Mouse (Mus musculus) neural tube, embryonic 15.5 days (tissue): Measurements from ENCODE around the gene Osbpl2. TPM values are rescaled to one million over a fixed set of nuclear protein-coding genes. Genes with fewer than 3 reads are reported as not detected.

ENCODE experiments used
- ATAC-seq: fragments of 200-750 bp; cut with Nextera tagmentation; 2 replicates; pipeline ENCODE4 v1.8.0; 2017; ENCODE audit warnings: mild to moderate bottlenecking, moderate TSS enrichment, moderate library complexity; ENCODE audit not compliant: low FRiP score
- H3K27ac ChIP-seq: fragments of 300-500 bp; sonication (generic); replicated peaks from 2 replicates; pipeline ENCODE4 v1.5.1; 2015; ENCODE audit warnings: mild to moderate bottlenecking, inconsistent platforms
- H3K27me3 ChIP-seq: fragments of 300-500 bp; sonication (generic); replicated peaks from 2 replicates; pipeline ENCODE4 v1.6.1; 2015; ENCODE audit warnings: inconsistent platforms
- H3K36me3 ChIP-seq: fragments of 300-500 bp; sonication (generic); 2 replicates; pipeline ENCODE4 v1.6.1; 2015; ENCODE audit warnings: inconsistent platforms
- H3K4me1 ChIP-seq: fragments of 300-500 bp; sonication (generic); 2 replicates; pipeline ENCODE4 v1.6.1; 2015; ENCODE audit warnings: inconsistent platforms
- H3K4me2 ChIP-seq: fragments of 300-500 bp; sonication (generic); 2 replicates; pipeline ENCODE4 v1.6.1; 2015; ENCODE audit warnings: inconsistent platforms, mild to moderate bottlenecking, moderate library complexity
- H3K4me3 ChIP-seq: fragments of 300-500 bp; sonication (generic); replicated peaks from 2 replicates; pipeline ENCODE4 v1.5.1; 2015; ENCODE audit warnings: mild to moderate bottlenecking, inconsistent platforms
- H3K9ac ChIP-seq: fragments of 300-500 bp; sonication (generic); replicated peaks from 2 replicates; pipeline ENCODE4 v1.6.1; 2015; ENCODE audit warnings: mild to moderate bottlenecking, inconsistent platforms
- H3K9me3 ChIP-seq: fragments of 300-500 bp; sonication (generic); replicated peaks from 2 replicates; pipeline ENCODE4 v1.6.1; 2016; ENCODE audit warnings: inconsistent platforms
- WGBS: fragments of 180-500 bp; shearing (Covaris S2); methylation state at CpG from one replicate; pipeline ENCODE4 v1.1.7; 2015; ENCODE audit warnings: mixed read lengths; 5-methylcytosine and 5-hydroxymethylcytosine counted together
- microRNA-seq: library from miRNA; unstranded; fragments of <30 nt; microRNA quantifications from one replicate; pipeline ENCODE4, GENCODE M21; 2017
- polyA plus RNA-seq: library from polyadenylated mRNA; unstranded; fragments of >200 nt; fragmentation: Nextera tagmentation; extraction: Ambion mirVana; gene quantifications from 2 replicates; pipeline ENCODE4 v1.2.1, GENCODE M21; 2015

Gene Osbpl2
- polyA plus RNA-seq, 1 experiment from 2014 or later = 71.8 TPM

DNA sequence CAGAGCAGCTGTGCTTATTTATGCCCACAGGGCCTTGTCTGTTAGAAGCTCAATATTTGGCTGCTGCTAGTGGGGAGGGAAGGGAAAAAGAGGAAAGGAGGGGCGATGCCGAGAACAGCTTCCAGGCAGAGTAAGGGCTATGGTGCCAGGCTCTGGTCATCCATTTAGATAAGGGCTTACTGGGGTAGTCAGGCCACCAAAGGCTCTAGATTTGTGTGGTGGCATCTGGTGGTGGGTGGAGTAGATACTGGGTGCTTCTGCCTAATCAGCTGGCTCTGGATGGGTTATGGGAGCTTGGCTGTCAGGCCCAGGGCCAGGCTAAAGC is 86.8 kb downstream of the Osbpl2 start:
- peaks cover 26% of the 10 kb centered on the region for H3K4me1 ChIP-seq
- H3K9me3 ChIP-seq = no peaks in the 10 kb centered on the region
- H3K4me2 ChIP-seq = peak overlapping the region; percentile 25; the same call in 1 of the 2 replicates
- ATAC-seq = peak; percentile 7; the same call in 1 of the 2 replicates
- 53% methylated on average over 2 of the region's 2 CpGs for WGBS
- no peak overlapping the region; the same call in 1 of the 2 replicates for H3K9ac ChIP-seq
- H3K27ac ChIP-seq = peak overlapping the region; percentile 78
- no peaks in the 10 kb centered on the region for H3K36me3 ChIP-seq
- no peak overlapping the region for H3K4me3 ChIP-seq
- no peaks in the 10 kb centered on the region for H3K27me3 ChIP-seq

DNA sequence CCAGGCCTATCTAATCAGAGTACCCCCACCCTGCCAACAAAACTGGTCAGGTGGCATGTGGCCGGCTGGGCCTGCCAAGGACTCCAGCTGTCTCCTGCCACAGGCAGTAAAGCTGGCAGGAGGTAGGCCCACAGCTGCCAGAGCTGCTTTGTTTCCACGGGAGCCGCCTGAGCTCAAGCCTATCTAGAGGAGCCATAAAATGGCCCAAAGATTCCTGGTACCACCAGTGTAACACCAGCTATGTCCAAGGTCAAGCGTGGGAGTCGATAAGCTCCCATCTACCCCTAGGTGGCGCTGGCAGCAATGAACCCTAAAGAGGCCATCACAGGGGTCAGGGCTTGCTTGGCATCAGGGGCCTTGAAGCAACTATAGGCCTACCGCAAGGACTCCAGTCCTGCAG is 88.7 kb downstream of the Osbpl2 start:
- Histone ChIP-seq H3K27ac (no peak overlapping the region), H3K4me2 (no peak overlapping the region), H3K9ac (no peak overlapping the region), H3K36me3 (no peaks in the 10 kb centered on the region), H3K4me1 (peaks cover 26% of the 10 kb centered on the region), H3K27me3 (no peaks in the 10 kb centered on the region), H3K9me3 (no peaks in the 10 kb centered on the region), H3K4me3 (no peak overlapping the region)
- 0 out of 2 replicates have a peak, but pooled peaks have one; percentile 16 for ATAC-seq
- WGBS = 38% methylated on average over 7 of the region's 7 CpGs

DNA sequence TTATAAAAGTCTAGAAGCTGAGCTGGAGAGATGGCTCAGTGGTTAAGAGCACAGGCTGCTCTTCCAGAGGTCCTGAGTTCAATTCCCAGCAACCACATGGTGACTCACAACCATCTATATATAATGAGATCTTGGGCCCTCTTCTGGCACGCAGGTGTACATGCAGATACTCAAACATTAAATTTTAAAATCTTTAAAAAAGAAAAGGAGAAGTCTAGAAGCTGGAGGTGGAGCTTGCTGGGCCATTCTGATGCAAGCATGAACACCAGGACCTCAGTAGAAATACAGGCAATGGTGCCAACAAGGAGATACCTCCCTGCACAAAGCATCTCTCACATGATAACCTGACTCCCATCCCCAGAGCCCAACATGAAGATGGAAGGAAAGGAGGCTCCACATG is 89.9 kb downstream of the Osbpl2 start:
- Histone ChIP-seq H3K27ac (no peak overlapping the region), H3K4me3 (no peak overlapping the region), H3K9ac (no peak overlapping the region), H3K9me3 (no peaks in the 10 kb centered on the region), H3K4me1 (peaks cover 26% of the 10 kb centered on the region), H3K4me2 (no peak overlapping the region), H3K27me3 (no peaks in the 10 kb centered on the region), H3K36me3 (no peaks in the 10 kb centered on the region)
- WGBS = 89% methylated on average over 1 of the region's 1 CpGs
- ATAC-seq = no peak

DNA sequence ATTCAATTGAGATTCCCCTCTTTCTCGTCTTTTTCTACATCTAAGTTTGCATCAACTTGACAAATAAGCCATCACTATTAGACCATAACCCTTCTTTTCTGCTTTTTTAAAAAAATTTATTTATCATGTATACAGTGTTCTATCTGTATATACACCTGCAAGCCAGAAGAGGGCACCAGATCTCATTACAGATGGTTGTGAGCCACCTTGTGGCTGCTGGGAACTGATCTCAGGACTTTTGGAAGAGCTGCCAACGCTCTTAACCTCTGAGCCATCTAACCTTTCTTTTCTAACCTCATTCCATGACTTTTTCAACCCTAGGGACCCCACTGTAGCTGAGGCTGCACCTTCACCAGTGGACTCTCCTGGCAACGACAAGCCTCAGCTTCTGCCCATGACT is 93.1 kb downstream of the Osbpl2 start:
- no peak overlapping the region for H3K27ac ChIP-seq
- no peaks in the 10 kb centered on the region for H3K27me3 ChIP-seq
- no peak for ATAC-seq
- no peak overlapping the region for H3K4me3 ChIP-seq
- no peak overlapping the region for H3K9ac ChIP-seq
- H3K4me2 ChIP-seq = no peak overlapping the region
- H3K4me1 ChIP-seq = peaks cover 14% of the 10 kb centered on the region; the same call in 1 of the 2 replicates
- H3K36me3 ChIP-seq = no peaks in the 10 kb centered on the region
- no peaks in the 10 kb centered on the region for H3K9me3 ChIP-seq
- 96% methylated on average over 3 of the region's 3 CpGs for WGBS

Small RNA genes lying within 50 kb of the gene (microRNA-seq; reads per million reads assigned to microRNA genes)
- gene Mir7005 = not detected

Other genes starting within 250 kb of the Osbpl2 start
- 3.1 and 3.2 TPM in 2 replicates for gene Taf4, start 142.7 kb upstream of the Osbpl2 start, polyA plus RNA-seq
- gene Lsm14b, start 94.3 kb upstream of the Osbpl2 start, polyA plus RNA-seq = 16.4 and 24.0 TPM in 2 replicates
- gene Psma7, start 76.9 kb upstream of the Osbpl2 start, polyA plus RNA-seq = 561 and 578 TPM in 2 replicates
- gene Ss18l1, start 76.8 kb upstream of the Osbpl2 start, polyA plus RNA-seq = 43.2 and 49.9 TPM in 2 replicates
- 35.1 and 37.6 TPM in 2 replicates for gene Mtg2, start 48.7 kb upstream of the Osbpl2 start, polyA plus RNA-seq
- 1.3 and 1.9 TPM in 2 replicates for gene Hrh3, start 14.8 kb upstream of the Osbpl2 start, polyA plus RNA-seq
- gene Adrm1, start 52.2 kb downstream of the Osbpl2 start, polyA plus RNA-seq = 196 and 203 TPM in 2 replicates
- 1.2 and 4.4 TPM in 2 replicates for gene Lama5, start 106.6 kb downstream of the Osbpl2 start, polyA plus RNA-seq
- gene Rps21, start 138.1 kb downstream of the Osbpl2 start, polyA plus RNA-seq = 382 and 405 TPM in 2 replicates
- gene Cables2, start 154.2 kb downstream of the Osbpl2 start, polyA plus RNA-seq = 21.2 and 25.6 TPM in 2 replicates
- 0.40 TPM in 1 of 2 replicates, not detected in the other for gene Rbbp8nl, start 170.6 kb downstream of the Osbpl2 start, polyA plus RNA-seq
- gene Gata5, start 215.4 kb downstream of the Osbpl2 start, polyA plus RNA-seq = 0.04 and 0.14 TPM in 2 replicates